Mouse (Mus musculus) cerebellum, adult 18-20 months (tissue): ENCODE results near the gene Mpo.

Source experiments
- DNase-seq, 2 experiments: peaks; one replicate each; pipeline ENCODE4 v3.0.0; 2021

Mpo gene

GRCm38 (mm10) chr11:87793460-87793859 is at the start of gene Mpo:
Mpo (plus strand) TSS chr11:87793581.
- no peak for DNase-seq

GRCm38 (mm10) chr11:87743691-87744090 is 49.7 kb upstream of the Mpo start:
- no peak for DNase-seq

- DNase-seq: no peak
These were observed 48.4 kb upstream of the Mpo start for GRCm38 (mm10) chr11:87744964-87745363.

GRCm38 (mm10) chr11:87745632-87746555 is 47.5 kb upstream of the Mpo start:
- no peak for DNase-seq

- no peak for DNase-seq
These were observed 46.1 kb upstream of the Mpo start for GRCm38 (mm10) chr11:87747312-87747711.

- no peak for DNase-seq
These were observed 45.7 kb upstream of the Mpo start for GRCm38 (mm10) chr11:87747716-87748115.

- DNase-seq: no peak
These were observed 45.0 kb upstream of the Mpo start for GRCm38 (mm10) chr11:87748132-87749119.

GRCm38 (mm10) chr11:87749192-87750042 is 44.0 kb upstream of the Mpo start:
- no peak for DNase-seq

- no peak for DNase-seq
These were observed 43.3 kb upstream of the Mpo start for GRCm38 (mm10) chr11:87750043-87750421.

GRCm38 (mm10) chr11:87750521-87750920 is 42.9 kb upstream of the Mpo start:
- no peak for DNase-seq

- DNase-seq: no peak
These were observed 42.4 kb upstream of the Mpo start for GRCm38 (mm10) chr11:87751031-87751430.

- DNase-seq: no peak
These were observed 41.9 kb upstream of the Mpo start for GRCm38 (mm10) chr11:87751491-87751966.

GRCm38 (mm10) chr11:87752307-87752706 is 41.1 kb upstream of the Mpo start:
- DNase-seq: no peak

GRCm38 (mm10) chr11:87753255-87753654 is 40.1 kb upstream of the Mpo start:
- DNase-seq: no peak

GRCm38 (mm10) chr11:87753891-87754501 is 39.4 kb upstream of the Mpo start:
- no peak for DNase-seq

GRCm38 (mm10) chr11:87754603-87755002 is 38.8 kb upstream of the Mpo start:
- DNase-seq: no peak

- DNase-seq: no peak
These were observed 37.9 kb upstream of the Mpo start for GRCm38 (mm10) chr11:87755360-87756017.

GRCm38 (mm10) chr11:87756251-87756820 is 37.0 kb upstream of the Mpo start:
- no peak for DNase-seq

- DNase-seq: no peak
These were observed 36.1 kb upstream of the Mpo start for GRCm38 (mm10) chr11:87757001-87757954.
